Comparison of ENCODE assay signal across 7 mouse cellular contexts in genomic region chr3:105770836-105771235, GRCm38 (mm10).
"Had no signal": no experiment of that assay in that cellular context is flagged by ENCODE, and none has a peak within 500 bp of the region (broad histone marks: within the 10 kb centered on the region; RNA-seq: fewer than 3 reads in every experiment).

No protein-coding gene starts in this region.

- H3K27ac ChIP-seq: neural tube, embryonic 15.5 days; stomach, embryonic 15.5 days; stomach, postnatal 0 days had no signal

- H3K9me3 ChIP-seq: neural tube, embryonic 15.5 days; stomach, embryonic 15.5 days had no signal

- H3K36me3 ChIP-seq: neural tube, embryonic 15.5 days; stomach, embryonic 15.5 days had no signal

- H3K4me3 ChIP-seq: neural tube, embryonic 15.5 days; stomach, embryonic 15.5 days had no signal

- H3K27me3 ChIP-seq: neural tube, embryonic 15.5 days; stomach, embryonic 15.5 days had no signal

- H3K4me1 ChIP-seq: neural tube, embryonic 15.5 days; stomach, embryonic 15.5 days had no signal

- DNase-seq: right cerebral cortex, adult 18-20 months; right cerebral cortex, postnatal 14 days; right cerebral cortex, postnatal 25 days; right cerebral cortex, postnatal 4 days had no signal

- H3K4me2 ChIP-seq: neural tube, embryonic 15.5 days; stomach, embryonic 15.5 days had no signal

- H3K9ac ChIP-seq: neural tube, embryonic 15.5 days; stomach, embryonic 15.5 days had no signal
